Mouse (Mus musculus) lung, adult 2 months (tissue): ENCODE data around the gene H2-Q6. TPM values are rescaled to one million over a fixed set of nuclear protein-coding genes. Genes with fewer than 3 reads are reported as not detected.
"Not testable (repeated sequence)": the region's sequence is repeated elsewhere in the genome, so short reads cannot be mapped to it uniquely, and the experiment has no call there.

Experiments used
- DNase-seq: peaks from one replicate; pipeline ENCODE4 v3.0.0; 2022
- H3K4me1 ChIP-seq: fragments of 200-500 bp; 2 replicates; pipeline ENCODE4 v1.6.1; 2011; ENCODE audit warnings: low read length; ENCODE audit not compliant: control insufficient read depth, insufficient read depth
- H3K4me3 ChIP-seq: fragments of 200-500 bp; replicated peaks from 2 replicates; pipeline ENCODE3; 2011; ENCODE audit warnings: low read depth, mild to moderate bottlenecking, control low read depth, low read length; ENCODE audit errors: extremely low read depth
- CTCF ChIP-seq: fragments of 200-500 bp; IDR thresholded peaks from 2 replicates; pipeline ENCODE4 v1.5.1; 2011; ENCODE audit warnings: mild to moderate bottlenecking, low read length, control low read depth; ENCODE audit not compliant: insufficient read depth
- POLR2A ChIP-seq: fragments of 200-500 bp; IDR thresholded peaks from 2 replicates; pipeline ENCODE4 v1.6.1; 2011; ENCODE audit warnings: low read depth, mild to moderate bottlenecking, control low read depth, low read length, borderline replicate concordance; ENCODE audit errors: extremely low read depth
- WGBS: fragments of 180-500 bp; shearing (Covaris S2); methylation state at CpG from one replicate; pipeline ENCODE4 v1.1.7; 2018; 5-methylcytosine and 5-hydroxymethylcytosine counted together
- polyA plus RNA-seq: library from polyadenylated mRNA; depleted of rRNA; stranded (reverse); fragments of >200 nt; gene quantifications from 2 replicates; pipeline ENCODE4 v1.2.3, GENCODE M21; 2012; rRNA removed

Gene H2-Q6
- polyA plus RNA-seq, 1 experiment = 91.1 TPM

DNA sequence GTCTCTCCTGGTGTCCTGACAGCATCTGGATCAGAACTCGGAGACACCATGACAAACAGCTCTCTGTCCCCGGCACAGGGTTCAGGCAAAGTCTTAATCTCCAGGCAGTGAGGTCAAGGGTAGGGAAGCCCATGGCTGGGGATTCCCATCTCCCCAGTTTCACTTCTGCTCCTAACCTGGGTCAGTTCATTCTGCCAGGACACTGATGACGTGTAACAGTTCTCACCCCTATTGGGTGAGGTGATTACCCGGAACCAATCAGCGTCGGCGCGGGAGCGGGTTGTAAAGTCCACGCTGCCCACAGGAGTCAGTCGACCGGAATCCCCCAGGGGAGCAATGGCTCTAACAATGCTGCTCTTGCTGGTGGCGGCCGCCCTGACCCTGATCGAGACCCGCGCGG lies 14.2 kb downstream of the H2-Q6 start, which contains the start of gene H2-Q7:
TSS of gene H2-Q7 (plus strand) at position 271 of the 400 bp plus-strand sequence.
- peak within 1 kb of the TSS; percentile 64 for H3K4me3 ChIP-seq
- WGBS = 2% methylated on average over 18 of the region's 18 CpGs
- peak; percentile 85 for DNase-seq
- TF ChIP-seq POLR2A = peak; percentile 40; the same call in 1 of the 2 replicates
- not testable (repeated sequence) for H3K4me1 ChIP-seq

- 2% methylated on average over 48 of the region's 48 CpGs for WGBS
- not testable (repeated sequence) for DNase-seq, H3K4me1 ChIP-seq
- peak overlapping the region; percentile 64 for H3K4me3 ChIP-seq
These were observed 14.7 kb downstream of the H2-Q6 start for GRCm38 (mm10) chr17:35439295-35439747.

DNA sequence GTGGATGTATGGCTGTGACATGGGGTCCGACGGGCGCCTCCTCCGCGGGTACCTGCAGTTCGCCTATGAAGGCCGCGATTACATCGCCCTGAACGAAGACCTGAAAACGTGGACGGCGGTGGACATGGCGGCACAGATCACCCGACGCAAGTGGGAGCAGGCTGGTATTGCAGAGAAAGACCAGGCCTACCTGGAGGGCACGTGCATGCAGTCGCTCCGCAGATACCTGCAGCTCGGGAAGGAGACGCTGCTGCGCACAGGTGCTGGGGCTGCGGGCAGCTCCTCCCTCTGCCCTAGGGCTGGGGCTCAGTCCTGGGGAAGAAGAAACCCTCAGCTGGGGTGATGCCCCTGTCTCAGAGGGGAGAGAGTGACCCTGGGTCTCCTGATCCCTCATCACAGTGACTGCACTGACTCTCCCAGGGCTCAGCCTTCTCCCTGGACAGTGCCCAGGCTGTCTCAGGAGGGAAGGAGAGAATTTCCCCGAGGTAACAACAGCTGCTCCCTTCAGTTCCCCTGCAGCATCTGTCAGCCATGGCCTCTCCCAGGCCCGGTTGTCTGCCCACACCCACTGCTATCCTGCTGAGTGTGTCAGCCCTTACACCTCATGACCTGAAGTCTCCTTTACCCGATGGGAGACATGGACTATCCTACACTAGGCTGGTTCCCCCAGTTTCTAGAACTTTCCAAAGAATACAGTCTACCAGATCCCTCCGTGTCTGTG lies 15.4 kb downstream of the H2-Q6 start:
- H3K4me3 ChIP-seq = peak overlapping the region; percentile 37

DNA sequence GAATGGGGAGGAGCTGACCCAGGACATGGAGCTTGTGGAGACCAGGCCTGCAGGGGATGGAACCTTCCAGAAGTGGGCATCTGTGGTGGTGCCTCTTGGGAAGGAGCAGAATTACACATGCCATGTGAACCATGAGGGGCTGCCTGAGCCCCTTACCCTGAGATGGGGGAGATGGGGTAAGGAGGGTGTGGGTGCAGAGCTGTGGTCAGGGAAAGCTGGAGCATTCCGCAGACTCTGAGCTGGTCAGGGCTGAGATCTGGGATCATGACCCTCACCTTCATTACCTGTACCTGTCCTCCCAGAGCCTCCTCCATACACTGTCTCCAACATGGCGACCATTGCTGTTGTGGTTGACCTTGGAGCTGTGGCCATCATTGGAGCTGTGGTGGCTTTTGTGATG lies 17.7 kb downstream of the H2-Q6 start:
- not testable (repeated sequence) for DNase-seq, H3K4me3 ChIP-seq, H3K4me1 ChIP-seq
- WGBS = 96% methylated on average over 2 of the region's 2 CpGs

More for the DNA sequence above, 15.4 kb downstream of the H2-Q6 start:
- WGBS = 55% methylated on average over 27 of the region's 27 CpGs
- H3K4me1 ChIP-seq, DNase-seq: not testable (repeated sequence)

- not testable (repeated sequence) for H3K4me1 ChIP-seq, DNase-seq, H3K4me3 ChIP-seq
- 90% methylated on average over 2 of the region's 2 CpGs for WGBS
These were observed 19.9 kb downstream of the H2-Q6 start for GRCm38 (mm10) chr17:35444510-35444909.

DNA sequence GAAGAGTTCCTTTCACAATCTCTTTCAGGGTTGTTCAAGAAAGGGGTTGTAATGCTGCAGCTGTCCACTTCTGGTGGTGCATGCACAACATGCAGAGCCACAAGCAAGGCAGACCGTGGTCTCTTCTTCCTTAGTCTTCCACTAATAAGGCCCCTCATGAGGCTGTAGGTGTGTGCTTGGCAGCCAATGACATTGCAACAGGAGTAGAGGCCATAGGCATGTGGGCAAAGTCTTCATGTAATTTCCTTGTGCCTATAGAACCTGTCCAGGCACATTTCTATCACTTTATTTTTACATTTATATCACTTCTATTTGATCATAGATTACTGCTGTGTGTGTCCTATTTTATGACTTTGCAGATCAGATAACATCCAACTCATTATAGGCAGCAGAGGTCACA lies 33.6 kb downstream of the H2-Q6 start:
- H3K4me3 ChIP-seq, H3K4me1 ChIP-seq, DNase-seq: not testable (repeated sequence)
- WGBS = no CpG with 5 or more reads among the region's 1 CpGs

GRCm38 (mm10) chr17:35460513-35461341 lies 36.1 kb downstream of the H2-Q6 start:
- not testable (repeated sequence) for DNase-seq, H3K4me1 ChIP-seq, H3K4me3 ChIP-seq
- WGBS = 50% methylated on average over 2 of the region's 9 CpGs

- TF ChIP-seq CTCF = peak; percentile 58
- not testable (repeated sequence) for H3K4me1 ChIP-seq, DNase-seq, H3K4me3 ChIP-seq
- 7% methylated on average over 8 of the region's 8 CpGs for WGBS
These were observed 41.0 kb downstream of the H2-Q6 start for GRCm38 (mm10) chr17:35465651-35466050.

DNA sequence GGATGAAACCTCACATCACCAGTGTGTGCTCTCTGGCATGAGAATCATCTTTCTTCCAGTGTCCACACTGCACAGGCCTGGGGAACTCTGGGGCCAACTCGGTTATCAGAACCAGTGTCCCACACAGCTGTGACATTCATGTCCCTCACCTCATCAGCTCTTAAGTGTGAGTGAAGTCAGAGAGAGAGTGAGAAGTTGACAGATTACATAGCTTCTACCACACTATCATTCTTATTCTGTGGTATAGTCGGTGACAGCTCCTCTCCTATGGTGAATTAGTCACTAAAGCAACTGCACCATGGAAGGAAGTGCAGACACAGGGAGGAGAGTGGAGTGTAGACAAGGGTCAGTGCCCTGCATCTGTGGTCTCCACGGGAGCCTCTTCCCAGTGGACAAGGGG lies 44.3 kb downstream of the H2-Q6 start:
- DNase-seq, H3K4me1 ChIP-seq, H3K4me3 ChIP-seq: not testable (repeated sequence)
- 45% methylated on average over 3 of the region's 3 CpGs for WGBS

GRCm38 (mm10) chr17:35469842-35470751 lies 45.4 kb downstream of the H2-Q6 start, which contains the start of gene H2-Q10:
TSS of gene H2-Q10 (plus strand) at chr17:35470089.
- TF ChIP-seq POLR2A = no peak
- TF ChIP-seq CTCF = no peak
- no peak for DNase-seq
- 3% methylated on average over 79 of the region's 80 CpGs for WGBS
- H3K4me1 ChIP-seq = no peaks in the 10 kb centered on the region
- no peak within 1 kb of the TSS for H3K4me3 ChIP-seq

Other genes starting within 250 kb of the H2-Q6 start
- 1.4 and 1.6 TPM in 2 replicates for gene Aif1, start 248.8 kb upstream of the H2-Q6 start, polyA plus RNA-seq
- gene Lst1, start 236.4 kb upstream of the H2-Q6 start, polyA plus RNA-seq = 19.7 and 37.0 TPM in 2 replicates
- 28.1 and 29.9 TPM in 2 replicates for gene Ltb, start 230.4 kb upstream of the H2-Q6 start, polyA plus RNA-seq
- gene Tnf, start 222.8 kb upstream of the H2-Q6 start, polyA plus RNA-seq = 2.1 and 2.5 TPM in 2 replicates
- gene Lta, start 219.5 kb upstream of the H2-Q6 start, polyA plus RNA-seq = 1.0 and 1.1 TPM in 2 replicates
- 1.2 TPM in 1 of 2 replicates, not detected in the other for gene Gm16181, start 204.0 kb upstream of the H2-Q6 start, polyA plus RNA-seq
- gene Atp6v1g2, start 191.2 kb upstream of the H2-Q6 start, polyA plus RNA-seq = 6.3 and 8.1 TPM in 2 replicates
- gene Nfkbil1, start 189.1 kb upstream of the H2-Q6 start, polyA plus RNA-seq = 16.5 and 21.6 TPM in 2 replicates
- gene Ddx39b, start 183.1 kb upstream of the H2-Q6 start, polyA plus RNA-seq = 245 and 304 TPM in 2 replicates
- gene H2-D1, start 162.1 kb upstream of the H2-Q6 start, polyA plus RNA-seq = 878 and 1,286 TPM in 2 replicates
- 0.49 and 0.71 TPM in 2 replicates for gene H2-Q1, start 104.4 kb upstream of the H2-Q6 start, polyA plus RNA-seq
- gene H2-Q2, start 82.6 kb upstream of the H2-Q6 start, polyA plus RNA-seq = 6.4 and 6.6 TPM in 2 replicates
- gene H2-Q4, start 45.2 kb upstream of the H2-Q6 start, polyA plus RNA-seq = 152 and 267 TPM in 2 replicates
- gene H2-Q7, start 14.3 kb downstream of the H2-Q6 start, polyA plus RNA-seq = 211 and 441 TPM in 2 replicates
- gene H2-Q10, start 45.2 kb downstream of the H2-Q6 start, polyA plus RNA-seq = 11.4 and 12.9 TPM in 2 replicates
- gene Pou5f1, start 81.2 kb downstream of the H2-Q6 start, polyA plus RNA-seq = not detected in 2 replicates
- 6.4 and 6.5 TPM in 2 replicates for gene Tcf19, start 92.0 kb downstream of the H2-Q6 start, polyA plus RNA-seq
- 6.5 and 8.4 TPM in 2 replicates for gene Cchcr1, start 92.2 kb downstream of the H2-Q6 start, polyA plus RNA-seq
- gene Psors1c2, start 108.4 kb downstream of the H2-Q6 start, polyA plus RNA-seq = 0.24 and 5.6 TPM in 2 replicates
- 2.0 and 23.0 TPM in 2 replicates for gene Cdsn, start 127.3 kb downstream of the H2-Q6 start, polyA plus RNA-seq
- 18.0 TPM in 1 of 2 replicates, not detected in the other for gene 2300002M23Rik, start 142.6 kb downstream of the H2-Q6 start, polyA plus RNA-seq
- 257 and 330 TPM in 2 replicates for gene Sfta2, start 176.7 kb downstream of the H2-Q6 start, polyA plus RNA-seq
- gene Gm9573, start 201.8 kb downstream of the H2-Q6 start, polyA plus RNA-seq = not detected in 2 replicates
- gene Mucl3, start 218.8 kb downstream of the H2-Q6 start, polyA plus RNA-seq = 0.19 and 0.24 TPM in 2 replicates
- 44.0 and 46.6 TPM in 2 replicates for gene Vars2, start 242.7 kb downstream of the H2-Q6 start, polyA plus RNA-seq
- gene Gtf2h4, start 248.9 kb downstream of the H2-Q6 start, polyA plus RNA-seq = 21.3 and 22.5 TPM in 2 replicates